Mouse (Mus musculus): ENCODE measurements around the gene Cd79a. TPM values are rescaled to one million over a fixed set of nuclear protein-coding genes. Genes with fewer than 3 reads are reported as not detected.

The Cd79a gene
- total RNA-seq (2012; rRNA removed) (0.13 and 0.23 TPM in 2 replicates), polyA plus RNA-seq (2012; ENCODE audit: insufficient read depth in 1 of 2, insufficient read length in 2 of 2, low read depth in 1 of 2, low replicate concordance in 2 of 2, missing spikeins in 1 of 2) (under 1 TPM in 1 of 2 experiments, not detected in 1; 0.61 TPM)

- no peak within 1 kb of the TSS for H3K27ac ChIP-seq (ENCODE audit: control insufficient read depth, low read depth, low read length)
- TF ChIP-seq MXI1 (IDR thresholded peaks at IDR 0.05; ENCODE audit: low read depth, low read length) = no peak
- no peak for TF ChIP-seq NELFE (IDR thresholded peaks at IDR 0.05; ENCODE audit: low read depth, low read length)
- no peak for TF ChIP-seq E2F4 (IDR thresholded peaks at IDR 0.05; ENCODE audit: borderline replicate concordance, low read depth, low read length)
- no peak for TF ChIP-seq CTCF (IDR thresholded peaks at IDR 0.05 in 2 of 3, conservative IDR thresholded peaks at IDR 0.05 in 1 of 3; ENCODE audit: control insufficient read depth in 1 of 3, insufficient read depth in 1 of 3, low read depth in 2 of 3, low read length in 3 of 3, poor library complexity in 1 of 3, severe bottlenecking in 1 of 3)
- TF ChIP-seq ZMIZ1 (IDR thresholded peaks at IDR 0.05; ENCODE audit: low read depth, low read length) = no peak
- TF ChIP-seq NRF1 (IDR thresholded peaks at IDR 0.05; ENCODE audit: insufficient read depth, low read depth, low read length, poor library complexity, severe bottlenecking) = no peak
- no peak for TF ChIP-seq POLR2AphosphoS2 (IDR thresholded peaks at IDR 0.05; ENCODE audit: low read length)
- no peak for TF ChIP-seq MAZ (IDR thresholded peaks at IDR 0.05; ENCODE audit: low read depth, low read length)
- no peak for TF ChIP-seq MAFK (IDR thresholded peaks at IDR 0.05; ENCODE audit: borderline replicate concordance, low read depth, low read length)
- no peak for TF ChIP-seq POLR2AphosphoS5 (IDR thresholded peaks at IDR 0.05; ENCODE audit: borderline replicate concordance, low read depth, low read length)
- TF ChIP-seq ZC3H11A (IDR thresholded peaks at IDR 0.05; ENCODE audit: low read depth, low read length) = no peak
- TF ChIP-seq UBTF (IDR thresholded peaks at IDR 0.05; ENCODE audit: borderline replicate concordance, insufficient read depth, low read depth, low read length) = no peak
- TF ChIP-seq RAD21 (IDR thresholded peaks at IDR 0.05; ENCODE audit: low read depth, low read length) = no peak
- TF ChIP-seq ELF1 (IDR thresholded peaks at IDR 0.05; ENCODE audit: low read depth, low read length) = no peak
- TF ChIP-seq GABPA (IDR thresholded peaks at IDR 0.05; ENCODE audit: low read depth, low read length) = no peak
- TF ChIP-seq TAL1 (IDR thresholded peaks at IDR 0.05; ENCODE audit: low read length) = no peak
- TF ChIP-seq MAX (IDR thresholded peaks at IDR 0.05; ENCODE audit: low read length) = no peak
- TF ChIP-seq TBP (IDR thresholded peaks at IDR 0.05; ENCODE audit: low read depth, low read length) = no peak
- no peak for TF ChIP-seq EP300 (IDR thresholded peaks at IDR 0.05; ENCODE audit: low read depth in 1 of 2, low read length in 2 of 2)
- no peaks in the 10 kb centered on the region for H3K9me3 ChIP-seq (replicated peaks; ENCODE audit: insufficient read depth, low read length)
- H3K9ac ChIP-seq (ENCODE audit: control insufficient read depth, low read depth, low read length, poor library complexity, severe bottlenecking) = no peak within 1 kb of the TSS
- no peaks in the 10 kb centered on the region for H3K27me3 ChIP-seq (ENCODE audit: control insufficient read depth in 1 of 2, insufficient read depth in 2 of 2, low read length in 2 of 2)
- DNase-seq (ENCODE audit: low read depth, low spot score) = no peak
- H3K4me3 ChIP-seq (ENCODE audit: control insufficient read depth in 1 of 2, insufficient read depth in 1 of 2, low read depth in 2 of 2, low read length in 2 of 2) = no peak within 1 kb of the TSS
- H3K36me3 ChIP-seq (ENCODE audit: control insufficient read depth in 1 of 2, insufficient read depth in 2 of 2, low read length in 2 of 2) = peaks cover 0 to 8% of the 10 kb centered on the region in 2 experiments; a peak in 2 of 4 replicates
- H3K79me2 ChIP-seq (ENCODE audit: control insufficient read depth, insufficient read depth, low read length, poor library complexity) = no peaks in the 10 kb centered on the region; the same call in 1 of the 2 replicates
- peaks cover 0 to 12% of the 10 kb centered on the region in 2 experiments; a peak in 2 of 4 replicates for H3K4me1 ChIP-seq (ENCODE audit: control insufficient read depth in 1 of 2, insufficient read depth in 2 of 2, low read length in 2 of 2)
These were observed at the start of gene Cd79a for GRCm38 (mm10) chr7:24897224-24897623. TSS of gene Cd79a (plus strand) at chr7:24897381.

GRCm38 (mm10) chr7:24850162-24850561 lies 47.0 kb upstream of the Cd79a start:
- Histone ChIP-seq H3K9ac (ENCODE audit: control insufficient read depth, low read depth, low read length, poor library complexity, severe bottlenecking) (peak overlapping the region; percentile 53), H3K27me3 (ENCODE audit: control insufficient read depth in 1 of 2, insufficient read depth in 2 of 2, low read length in 2 of 2) (no peaks in the 10 kb centered on the region), H3K4me3 (ENCODE audit: control insufficient read depth in 1 of 2, insufficient read depth in 1 of 2, low read depth in 2 of 2, low read length in 2 of 2) (peak overlapping the region; percentile 4 to 40; a peak in 3 of 4 replicates), H3K9me3 (replicated peaks; ENCODE audit: insufficient read depth, low read length) (no peaks in the 10 kb centered on the region), H3K36me3 (ENCODE audit: control insufficient read depth in 1 of 2, insufficient read depth in 2 of 2, low read length in 2 of 2) (peaks cover 0 to 22% of the 10 kb centered on the region in 2 experiments; a peak in 2 of 4 replicates), H3K4me1 (ENCODE audit: control insufficient read depth in 1 of 2, insufficient read depth in 2 of 2, low read length in 2 of 2) (peaks cover 7 to 28% of the 10 kb centered on the region in 2 experiments), H3K27ac (ENCODE audit: control insufficient read depth, low read depth, low read length) (peak overlapping the region; percentile 75), H3K79me2 (ENCODE audit: control insufficient read depth, insufficient read depth, low read length, poor library complexity) (no peaks in the 10 kb centered on the region; the same call in 1 of the 2 replicates)
- DNase-seq (ENCODE audit: low read depth, low spot score) = peak; percentile 76
- TF ChIP-seq CHD2 (IDR thresholded peaks at IDR 0.05; ENCODE audit: low read length) = no peak
- TF ChIP-seq TBP (IDR thresholded peaks at IDR 0.05; ENCODE audit: low read depth, low read length) = 0 out of 2 replicates have a peak, but pooled peaks have one; percentile 29
- no peak for TF ChIP-seq CHD1 (IDR thresholded peaks at IDR 0.05; ENCODE audit: low read depth, low read length)
- no peak for TF ChIP-seq KAT2A (conservative IDR thresholded peaks at IDR 0.05; ENCODE audit: low read depth, low read length)
- TF ChIP-seq TAL1 (IDR thresholded peaks at IDR 0.05; ENCODE audit: low read length) = no peak
- TF ChIP-seq ETS1 (IDR thresholded peaks at IDR 0.05; ENCODE audit: low read depth, low read length) = peak; percentile 34; the same call in 1 of the 2 replicates
- TF ChIP-seq MAZ (IDR thresholded peaks at IDR 0.05; ENCODE audit: low read depth, low read length) = no peak
- TF ChIP-seq POLR2AphosphoS5 (IDR thresholded peaks at IDR 0.05; ENCODE audit: borderline replicate concordance, low read depth, low read length) = no peak
- TF ChIP-seq CTCF (IDR thresholded peaks at IDR 0.05 in 2 of 3, conservative IDR thresholded peaks at IDR 0.05 in 1 of 3; ENCODE audit: control insufficient read depth in 1 of 3, insufficient read depth in 1 of 3, low read depth in 2 of 3, low read length in 3 of 3, poor library complexity in 1 of 3, severe bottlenecking in 1 of 3) = no peak
- no peak for TF ChIP-seq NRF1 (IDR thresholded peaks at IDR 0.05; ENCODE audit: insufficient read depth, low read depth, low read length, poor library complexity, severe bottlenecking)
- no peak for TF ChIP-seq ZNF384 (IDR thresholded peaks at IDR 0.05; ENCODE audit: low read depth, low read length)
- TF ChIP-seq ZKSCAN1 (IDR thresholded peaks at IDR 0.05; ENCODE audit: low read depth, low read length) = no peak
- no peak for TF ChIP-seq RAD21 (IDR thresholded peaks at IDR 0.05; ENCODE audit: low read depth, low read length)
- no peak for TF ChIP-seq POLR2AphosphoS2 (IDR thresholded peaks at IDR 0.05; ENCODE audit: low read length)
- TF ChIP-seq ZMIZ1 (IDR thresholded peaks at IDR 0.05; ENCODE audit: low read depth, low read length) = no peak
- TF ChIP-seq MYC (IDR thresholded peaks at IDR 0.05; ENCODE audit: low read depth, low read length) = no peak
- TF ChIP-seq BHLHE40 (IDR thresholded peaks at IDR 0.05; ENCODE audit: borderline replicate concordance, low read depth, low read length) = no peak
- no peak for TF ChIP-seq HCFC1 (IDR thresholded peaks at IDR 0.05; ENCODE audit: low read depth, low read length)
- no peak for TF ChIP-seq ZC3H11A (IDR thresholded peaks at IDR 0.05; ENCODE audit: low read depth, low read length)

Measured in MEL (cell line).